Mouse (Mus musculus) stomach, postnatal 0 days (tissue): ENCODE results near the gene Tmem248. TPM values are rescaled to one million over a fixed set of nuclear protein-coding genes. Genes with fewer than 3 reads are reported as not detected.

Experiments
- ATAC-seq: fragments of 200-750 bp; cut with Nextera tagmentation; 2 replicates; pipeline ENCODE4 v1.8.0; 2017; ENCODE audit not compliant: low FRiP score, low TSS enrichment
- DNase-seq: peaks from one replicate; pipeline ENCODE4 v3.0.0-alpha.2; 2016; ENCODE audit warnings: low spot score
- H3K27ac ChIP-seq: fragments of 300-500 bp; sonication (generic); replicated peaks from 2 replicates; pipeline ENCODE4 v1.5.1; 2014; ENCODE audit warnings: mild to moderate bottlenecking, control low read depth
- H3K27me3 ChIP-seq: fragments of 300-500 bp; sonication (generic); 2 replicates; pipeline ENCODE4 v1.6.1; 2014; ENCODE audit warnings: low read length; ENCODE audit not compliant: control insufficient read depth, insufficient read depth
- H3K36me3 ChIP-seq: fragments of 300-500 bp; sonication (generic); 2 replicates; pipeline ENCODE4 v1.6.1; 2014; ENCODE audit warnings: low read length, mixed read lengths; ENCODE audit not compliant: control insufficient read depth, insufficient read depth
- H3K4me1 ChIP-seq: fragments of 300-500 bp; sonication (generic); replicated peaks from 2 replicates; pipeline ENCODE4 v1.6.1; 2014; ENCODE audit warnings: antibody characterized with exemption; ENCODE audit not compliant: control insufficient read depth, insufficient read depth
- H3K4me2 ChIP-seq: fragments of 300-500 bp; sonication (generic); replicated peaks from 2 replicates; pipeline ENCODE4 v1.6.1; 2014; ENCODE audit warnings: low read depth, mild to moderate bottlenecking, control low read depth, moderate library complexity
- H3K4me3 ChIP-seq: fragments of 300-500 bp; sonication (generic); 2 replicates; pipeline ENCODE4 v1.5.1; 2014; ENCODE audit warnings: low read depth, low read length, control low read depth
- H3K9ac ChIP-seq: fragments of 300-500 bp; sonication (generic); 2 replicates; pipeline ENCODE4 v1.6.1; 2014; ENCODE audit warnings: mild to moderate bottlenecking, low read length, control low read depth, mixed read lengths
- H3K9me3 ChIP-seq: fragments of 300-500 bp; sonication (generic); 2 replicates; pipeline ENCODE4 v1.6.1; 2016; ENCODE audit warnings: low read length; ENCODE audit not compliant: control insufficient read depth
- CTCF ChIP-seq: IDR thresholded peaks from 2 replicates; pipeline ENCODE4 v1.5.1; 2016; ENCODE audit warnings: antibody characterized with exemption, low read depth, mild to moderate bottlenecking, moderate library complexity
- EP300 ChIP-seq: optimal IDR thresholded peaks from 2 replicates; pipeline ENCODE3; 2016; ENCODE audit warnings: antibody characterized with exemption
- WGBS: fragments of 180-500 bp; shearing (Covaris S2); extraction: QIAGEN DNeasy Blood & Tissue Kit; methylation state at CpG from one replicate; pipeline ENCODE4 v1.1.7; 2014; 5-methylcytosine and 5-hydroxymethylcytosine counted together
- polyA plus RNA-seq: library from polyadenylated mRNA; unstranded; fragments of >200 nt; fragmentation: Nextera tagmentation; extraction: Ambion mirVana; gene quantifications from 2 replicates; pipeline ENCODE4 v1.2.1, GENCODE M21; 2015

The Tmem248 gene
- polyA plus RNA-seq, 1 experiment from 2014 or later: 33.2 TPM

GRCm38 (mm10) chr5:130205441-130206023, 11.3 kb upstream of the Tmem248 start:
- no peak overlapping the region for H3K27ac ChIP-seq
- H3K9ac ChIP-seq: no peak overlapping the region
- H3K9me3 ChIP-seq: no peaks in the 10 kb centered on the region
- H3K4me1 ChIP-seq: no peaks in the 10 kb centered on the region
- whole genome bisulfite sequencing: 88% methylated on average over 3 of the region's 3 CpGs
- H3K36me3 ChIP-seq: peaks cover 20% of the 10 kb centered on the region; the same call in 1 of the 2 replicates
- no peak for TF ChIP-seq CTCF
- TF ChIP-seq EP300: no peak
- no peaks in the 10 kb centered on the region for H3K27me3 ChIP-seq
- no peak overlapping the region for H3K4me3 ChIP-seq
- no peak overlapping the region for H3K4me2 ChIP-seq
- no peak for DNase-seq
- ATAC-seq: peak; percentile 52

GRCm38 (mm10) chr5:130207299-130207698, 9.6 kb upstream of the Tmem248 start:
- ATAC-seq: peak; percentile 52; the same call in 1 of the 2 replicates
- Histone ChIP-seq H3K9me3 (no peaks in the 10 kb centered on the region), H3K4me1 (no peaks in the 10 kb centered on the region), H3K4me2 (no peak overlapping the region), H3K27ac (peak overlapping the region; percentile 69; the same call in 1 of the 2 replicates), H3K36me3 (peaks cover 23% of the 10 kb centered on the region; the same call in 1 of the 2 replicates), H3K4me3 (no peak overlapping the region), H3K27me3 (no peaks in the 10 kb centered on the region), H3K9ac (no peak overlapping the region)
- DNase-seq: no peak
- no peak for TF ChIP-seq CTCF
- no peak for TF ChIP-seq EP300
- WGBS: 67% methylated on average over 4 of the region's 4 CpGs

GRCm38 (mm10) chr5:130212956-130213355, 3.9 kb upstream of the Tmem248 start:
- H3K9me3 ChIP-seq: no peaks in the 10 kb centered on the region
- H3K36me3 ChIP-seq: peaks cover 22% of the 10 kb centered on the region; the same call in 1 of the 2 replicates

GRCm38 (mm10) chr5:130217406-130217805, 525 bp downstream of the Tmem248 start:
- peaks cover 7% of the 10 kb centered on the region; the same call in 1 of the 2 replicates for H3K36me3 ChIP-seq
- no peak overlapping the region for H3K4me2 ChIP-seq
- H3K27me3 ChIP-seq: no peaks in the 10 kb centered on the region
- no peaks in the 10 kb centered on the region for H3K9me3 ChIP-seq
- H3K9ac ChIP-seq: no peak overlapping the region
- no peak for TF ChIP-seq EP300
- no peak for TF ChIP-seq CTCF
- 77% methylated on average over 4 of the region's 4 CpGs for WGBS
- 0 out of 2 replicates have a peak overlapping the region, but pooled peaks have one; percentile 8 for H3K27ac ChIP-seq
- H3K4me1 ChIP-seq: no peaks in the 10 kb centered on the region
- no peak for ATAC-seq
- DNase-seq: no peak
- no peak overlapping the region for H3K4me3 ChIP-seq

More at GRCm38 (mm10) chr5:130212956-130213355, 3.9 kb upstream of the Tmem248 start:
- no peaks in the 10 kb centered on the region for H3K27me3 ChIP-seq
- no peak overlapping the region for H3K9ac ChIP-seq
- DNase-seq: no peak
- 78% methylated on average over 11 of the region's 11 CpGs for WGBS
- H3K27ac ChIP-seq: no peak overlapping the region
- no peak overlapping the region for H3K4me2 ChIP-seq
- H3K4me3 ChIP-seq: no peak overlapping the region
- ATAC-seq: no peak
- no peaks in the 10 kb centered on the region for H3K4me1 ChIP-seq
- no peak for TF ChIP-seq EP300
- TF ChIP-seq CTCF: no peak

- Histone ChIP-seq H3K27ac (peak overlapping the region; percentile 53; the same call in 1 of the 2 replicates), H3K4me3 (no peak overlapping the region), H3K9me3 (no peaks in the 10 kb centered on the region), H3K36me3 (peaks cover 4% of the 10 kb centered on the region; the same call in 1 of the 2 replicates), H3K27me3 (no peaks in the 10 kb centered on the region), H3K4me1 (peaks cover 3% of the 10 kb centered on the region; the same call in 1 of the 2 replicates), H3K9ac (no peak overlapping the region), H3K4me2 (no peak overlapping the region)
- TF ChIP-seq CTCF: no peak
- TF ChIP-seq EP300: no peak
- 67% methylated on average over 5 of the region's 5 CpGs for WGBS
- no peak for DNase-seq
- peak; percentile 48; the same call in 1 of the 2 replicates for ATAC-seq
These were observed 1.5 kb downstream of the Tmem248 start for GRCm38 (mm10) chr5:130218336-130218735.

- WGBS: 46% methylated on average over 2 of the region's 2 CpGs
- Histone ChIP-seq H3K27me3 (no peaks in the 10 kb centered on the region), H3K27ac (no peak overlapping the region; the same call in 1 of the 2 replicates), H3K4me2 (peak overlapping the region; percentile 62), H3K9me3 (no peaks in the 10 kb centered on the region), H3K4me3 (peak overlapping the region; percentile 100), H3K4me1 (peaks cover 4% of the 10 kb centered on the region; the same call in 1 of the 2 replicates), H3K36me3 (no peaks in the 10 kb centered on the region), H3K9ac (no peak overlapping the region)
- ATAC-seq: no peak
- DNase-seq: no peak
- TF ChIP-seq EP300 (no peak), CTCF (no peak)
These were observed 4.4 kb downstream of the Tmem248 start for GRCm38 (mm10) chr5:130221316-130221715.
